Mouse (Mus musculus) bone marrow macrophage, adult 2 months (primary cell): Measurements from ENCODE around the gene Fgfrl1.

Source experiments
- CTCF ChIP-seq: IDR thresholded peaks from 2 replicates; pipeline ENCODE4 v1.5.1; 2012; ENCODE audit warnings: low read depth, mild to moderate bottlenecking, low read length, moderate library complexity
- POLR2A ChIP-seq: IDR thresholded peaks from 2 replicates; pipeline ENCODE4 v1.6.1; 2012; ENCODE audit warnings: mild to moderate bottlenecking, low read depth, low read length, borderline replicate concordance

DNA sequence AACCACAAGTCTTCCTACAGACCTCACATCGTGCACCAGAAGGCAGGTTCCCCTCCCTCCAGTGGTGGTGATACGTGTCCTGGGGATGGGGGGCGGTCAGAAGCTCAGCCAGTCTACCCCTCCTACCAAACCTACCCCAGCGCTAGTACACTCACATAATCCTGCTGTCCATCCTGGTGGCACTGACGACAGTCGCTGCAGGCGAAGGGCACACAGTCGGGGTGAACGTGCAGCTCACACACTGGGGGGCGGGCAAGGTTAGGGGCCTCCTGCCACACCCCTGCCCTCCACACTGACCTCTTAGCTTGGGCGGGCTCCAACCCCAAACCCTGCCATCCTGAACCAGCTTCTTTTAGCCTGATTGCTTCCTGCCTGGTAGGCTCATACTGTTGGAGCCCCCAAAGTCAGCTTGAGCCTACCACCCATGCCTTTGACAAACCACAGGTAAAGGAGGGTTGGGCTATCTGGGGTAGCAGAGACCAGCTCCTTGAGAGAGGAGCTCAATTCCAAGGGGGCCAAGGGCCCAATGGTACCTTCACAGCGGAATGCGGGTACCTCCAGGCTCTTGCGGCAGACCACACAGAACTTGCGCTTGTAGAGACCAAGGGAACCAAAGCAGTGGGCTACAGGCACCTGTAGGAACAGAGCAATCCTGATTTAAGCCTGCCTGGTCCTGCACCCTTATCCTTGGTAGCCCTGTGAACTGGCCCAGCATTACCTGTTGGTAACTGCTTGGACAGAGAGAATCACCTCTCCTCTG lies 36.1 kb upstream of the Fgfrl1 start:
- TF ChIP-seq CTCF (no peak), POLR2A (no peak)
